Mouse (Mus musculus): ENCODE data around the gene Nr6a1. TPM values are rescaled to one million over a fixed set of nuclear protein-coding genes. Genes with fewer than 3 reads are reported as not detected.
A peak's percentile ranks its signal among the peaks of the same experiment; 100 is the strongest.

Gene Nr6a1
- polyA plus RNA-seq, 1 experiment from 2014 or later, result 0.51 TPM

DNA sequence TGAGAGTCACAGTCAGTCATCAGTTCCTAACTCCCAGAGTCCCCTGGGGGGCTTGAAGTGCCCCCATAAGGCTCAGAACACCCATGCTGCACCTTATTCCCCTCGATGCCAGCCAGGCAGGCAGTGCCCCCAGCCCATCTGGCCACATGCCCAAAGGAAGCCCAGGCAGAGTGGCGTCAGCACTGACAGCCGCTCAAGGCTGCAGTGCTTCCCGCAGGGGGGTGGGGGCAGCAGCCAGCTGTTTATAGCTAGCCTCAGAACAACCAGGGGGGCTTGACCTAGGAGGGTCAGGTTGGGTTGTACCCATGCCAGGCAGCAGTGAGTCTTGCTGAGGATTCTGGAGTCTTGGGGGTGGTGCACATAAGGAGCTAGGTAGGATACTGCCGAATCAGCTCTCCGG lies 220.8 kb downstream of the Nr6a1 start:
- Histone ChIP-seq H3K4me1 (replicated peaks; ENCODE audit: insufficient read depth, low read length) (peaks cover 17% of the 10 kb centered on the region; the same call in 1 of the 2 replicates), H3K27ac (no peak overlapping the region), H3K36me3 (ENCODE audit: insufficient read depth, low read length) (no peaks in the 10 kb centered on the region), H3K9me3 (replicated peaks; ENCODE audit: low read length) (no peaks in the 10 kb centered on the region), H3K4me3 (replicated peaks; ENCODE audit: low read depth, low read length) (no peak overlapping the region), H3K9ac (ENCODE audit: low read depth, low read length) (no peak overlapping the region), H3K27me3 (ENCODE audit: insufficient read depth, low read length) (peaks cover 44% of the 10 kb centered on the region), H3K4me2 (ENCODE audit: low read length) (no peak overlapping the region)
- TF ChIP-seq CTCF (IDR thresholded peaks at IDR 0.05; ENCODE audit: low read depth), result no peak
- DNase-seq (ENCODE audit: low spot score), result no peak
- no peak for ATAC-seq (replicated peaks; ENCODE audit: low FRiP score, low read depth)
- WGBS, result 32% methylated on average over 6 of the region's 6 CpGs

DNA sequence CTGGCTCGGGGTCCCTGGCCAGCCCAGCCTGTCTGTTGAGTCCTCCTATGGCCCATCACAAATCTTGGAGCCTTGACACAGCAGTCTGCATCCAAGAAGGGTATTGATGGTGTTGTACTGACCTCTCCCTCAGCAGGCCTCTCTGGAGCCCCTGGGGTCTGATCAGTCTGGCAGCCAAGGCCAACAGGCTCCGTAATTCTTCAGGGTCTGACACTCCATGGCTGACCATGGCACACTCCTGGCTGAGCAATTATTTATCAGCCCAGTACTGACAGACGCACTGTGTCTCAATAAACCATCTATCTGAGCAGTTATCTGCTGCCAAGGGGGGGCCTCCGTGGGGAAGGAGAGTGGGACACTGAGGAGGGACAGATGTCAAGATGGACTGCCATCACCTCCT lies 222.5 kb downstream of the Nr6a1 start:
- Histone ChIP-seq H3K9me3 (replicated peaks; ENCODE audit: low read length) (no peaks in the 10 kb centered on the region), H3K4me2 (ENCODE audit: low read length) (no peak overlapping the region), H3K27ac (no peak overlapping the region), H3K9ac (ENCODE audit: low read depth, low read length) (no peak overlapping the region), H3K4me3 (replicated peaks; ENCODE audit: low read depth, low read length) (no peak overlapping the region), H3K27me3 (ENCODE audit: insufficient read depth, low read length) (peaks cover 29% of the 10 kb centered on the region), H3K36me3 (ENCODE audit: insufficient read depth, low read length) (no peaks in the 10 kb centered on the region), H3K4me1 (replicated peaks; ENCODE audit: insufficient read depth, low read length) (peaks cover 1% of the 10 kb centered on the region; the same call in 1 of the 2 replicates)
- WGBS, result 42% methylated on average over 4 of the region's 4 CpGs
- DNase-seq (ENCODE audit: low spot score) (no peak), ATAC-seq (replicated peaks; ENCODE audit: low FRiP score, low read depth) (no peak)
- no peak for TF ChIP-seq CTCF (IDR thresholded peaks at IDR 0.05; ENCODE audit: low read depth)

DNA sequence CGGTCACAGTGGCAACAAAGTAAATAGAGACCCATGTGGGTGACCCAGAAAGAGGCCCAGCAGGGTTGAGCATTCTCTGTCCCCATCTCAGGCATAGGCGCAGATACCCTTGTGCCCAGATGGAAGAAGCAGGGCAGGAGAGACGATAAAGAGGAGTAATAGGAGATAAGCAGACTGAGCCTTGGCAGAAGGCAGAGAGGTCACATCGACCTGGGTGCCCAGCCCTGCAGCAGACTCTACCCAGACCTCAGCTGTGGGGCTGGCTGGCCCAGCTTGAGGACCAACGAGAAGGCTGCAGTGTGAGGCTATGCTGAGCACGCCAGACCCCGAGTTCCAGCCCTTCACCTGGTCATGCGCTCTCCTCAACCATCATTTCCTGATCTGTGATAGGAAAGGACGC lies 223.2 kb downstream of the Nr6a1 start:
- Histone ChIP-seq H3K27ac (no peak overlapping the region), H3K4me3 (replicated peaks; ENCODE audit: low read depth, low read length) (no peak overlapping the region), H3K4me1 (replicated peaks; ENCODE audit: insufficient read depth, low read length) (no peaks in the 10 kb centered on the region), H3K9ac (ENCODE audit: low read depth, low read length) (no peak overlapping the region), H3K4me2 (ENCODE audit: low read length) (no peak overlapping the region), H3K9me3 (replicated peaks; ENCODE audit: low read length) (no peaks in the 10 kb centered on the region), H3K27me3 (ENCODE audit: insufficient read depth, low read length) (peaks cover 22% of the 10 kb centered on the region), H3K36me3 (ENCODE audit: insufficient read depth, low read length) (no peaks in the 10 kb centered on the region)
- DNase-seq (ENCODE audit: low spot score) (no peak), ATAC-seq (replicated peaks; ENCODE audit: low FRiP score, low read depth) (no peak)
- WGBS, result 79% methylated on average over 9 of the region's 9 CpGs
- no peak for TF ChIP-seq CTCF (IDR thresholded peaks at IDR 0.05; ENCODE audit: low read depth)

DNA sequence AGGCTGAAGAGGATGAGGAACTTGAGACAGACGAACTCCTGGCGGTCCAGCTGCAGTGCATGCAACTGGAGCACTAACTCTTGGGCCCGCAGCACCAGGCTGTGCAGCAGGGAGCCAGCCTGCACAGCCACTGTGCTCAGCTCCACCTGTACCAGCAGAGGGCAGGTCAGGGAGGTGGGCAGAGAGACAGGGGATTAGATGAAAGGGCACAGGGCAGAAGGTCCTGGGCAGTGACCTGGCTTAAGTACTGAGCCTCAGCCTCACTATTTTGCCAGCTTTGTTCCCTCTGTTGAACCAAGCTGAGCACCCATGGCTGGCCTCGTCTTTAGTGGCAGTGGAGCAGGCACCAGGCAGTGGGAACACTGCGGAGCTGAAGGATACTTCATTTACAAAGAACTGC lies 227.3 kb downstream of the Nr6a1 start:
- TF ChIP-seq CTCF (IDR thresholded peaks at IDR 0.05; ENCODE audit: low read depth), result peak; percentile 28; the same call in 1 of the 2 replicates
- H3K36me3 ChIP-seq (ENCODE audit: insufficient read depth, low read length), result no peaks in the 10 kb centered on the region
- H3K9ac ChIP-seq (ENCODE audit: low read depth, low read length), result no peak overlapping the region
- H3K4me3 ChIP-seq (replicated peaks; ENCODE audit: low read depth, low read length), result no peak overlapping the region
- no peaks in the 10 kb centered on the region for H3K9me3 ChIP-seq (replicated peaks; ENCODE audit: low read length)
- DNase-seq (ENCODE audit: low spot score), result no peak
- no peak overlapping the region for H3K4me2 ChIP-seq (ENCODE audit: low read length)
- H3K27me3 ChIP-seq (ENCODE audit: insufficient read depth, low read length), result no peaks in the 10 kb centered on the region
- H3K4me1 ChIP-seq (replicated peaks; ENCODE audit: insufficient read depth, low read length), result no peaks in the 10 kb centered on the region
- WGBS, result 57% methylated on average over 5 of the region's 5 CpGs
- no peak for ATAC-seq (replicated peaks; ENCODE audit: low FRiP score, low read depth)
- no peak overlapping the region for H3K27ac ChIP-seq

DNA sequence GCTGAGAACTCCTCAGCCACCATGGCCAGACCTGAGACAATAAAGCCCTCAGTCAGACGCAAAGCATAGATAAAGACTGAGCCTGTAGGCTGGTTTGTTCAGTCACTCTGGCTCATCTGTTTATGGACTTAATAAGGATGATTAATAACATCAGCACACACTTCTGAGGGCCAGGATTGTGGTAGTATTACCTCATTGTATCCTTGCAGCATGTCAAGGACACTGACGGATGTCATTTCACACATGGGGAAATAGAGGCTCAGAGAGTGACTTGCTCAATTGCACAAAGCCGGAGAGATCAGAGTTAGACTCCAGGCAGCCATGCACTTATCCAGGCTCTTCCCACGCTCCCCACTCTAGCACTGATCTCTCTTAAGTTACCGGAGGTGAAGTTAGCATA lies 228.9 kb downstream of the Nr6a1 start:
- Histone ChIP-seq H3K9ac (ENCODE audit: low read depth, low read length) (no peak overlapping the region), H3K27ac (no peak overlapping the region), H3K27me3 (ENCODE audit: insufficient read depth, low read length) (no peaks in the 10 kb centered on the region), H3K4me1 (replicated peaks; ENCODE audit: insufficient read depth, low read length) (no peaks in the 10 kb centered on the region), H3K36me3 (ENCODE audit: insufficient read depth, low read length) (no peaks in the 10 kb centered on the region), H3K4me2 (ENCODE audit: low read length) (no peak overlapping the region), H3K4me3 (replicated peaks; ENCODE audit: low read depth, low read length) (no peak overlapping the region), H3K9me3 (replicated peaks; ENCODE audit: low read length) (no peaks in the 10 kb centered on the region)
- WGBS, result 83% methylated on average over 5 of the region's 5 CpGs
- no peak for ATAC-seq (replicated peaks; ENCODE audit: low FRiP score, low read depth)
- no peak for DNase-seq (ENCODE audit: low spot score)
- no peak for TF ChIP-seq CTCF (IDR thresholded peaks at IDR 0.05; ENCODE audit: low read depth)

DNA sequence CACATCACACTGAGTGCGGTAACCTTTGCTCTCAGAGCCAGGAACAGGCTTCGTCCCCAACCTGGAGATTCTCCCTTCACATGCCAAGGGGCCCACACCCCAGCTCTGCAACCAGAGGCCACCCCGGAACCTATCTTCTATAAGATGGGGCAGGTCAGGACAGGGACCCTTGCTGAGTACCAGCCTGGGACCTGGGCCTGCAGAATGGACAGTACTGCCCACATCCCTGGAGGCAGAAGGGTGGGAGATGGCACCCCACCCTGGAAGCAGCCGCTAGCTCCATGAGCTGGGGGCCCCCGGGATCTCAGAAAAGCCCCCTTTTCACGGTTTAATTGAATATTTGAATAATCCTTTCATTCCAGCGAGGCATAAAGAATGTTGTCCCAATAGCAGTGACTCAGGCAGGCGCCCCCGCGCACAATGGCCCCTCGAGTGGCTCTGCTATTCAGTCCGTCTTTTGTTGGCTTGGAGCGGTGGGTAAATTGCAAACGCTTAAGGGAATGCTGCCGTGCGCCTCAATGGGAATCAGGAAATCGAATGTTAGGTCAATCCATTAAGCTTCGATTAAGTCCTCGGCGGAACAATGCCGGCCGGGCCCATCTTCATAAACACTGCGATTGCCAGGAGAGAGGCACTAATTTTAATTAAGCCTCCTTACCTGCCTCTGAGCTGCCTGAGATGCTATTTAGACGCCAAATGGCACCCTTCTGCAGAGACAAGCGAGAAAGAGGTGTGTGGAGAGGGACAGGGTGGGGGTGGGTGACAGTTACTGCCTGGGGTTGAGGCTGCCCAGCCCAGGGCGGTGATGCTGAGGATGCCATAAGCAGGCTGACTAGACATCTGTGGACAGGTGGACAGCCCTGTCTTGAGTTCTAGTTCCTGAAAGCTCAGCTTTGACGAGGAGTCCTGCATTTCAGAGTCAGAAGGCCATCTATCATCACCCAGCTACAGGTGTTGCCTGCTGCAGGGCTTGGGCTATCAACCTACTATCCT lies 230.1 kb downstream of the Nr6a1 start:
- H3K4me3 ChIP-seq (replicated peaks; ENCODE audit: low read depth, low read length), result no peak overlapping the region
- no peaks in the 10 kb centered on the region for H3K4me1 ChIP-seq (replicated peaks; ENCODE audit: insufficient read depth, low read length)
- no peaks in the 10 kb centered on the region for H3K36me3 ChIP-seq (ENCODE audit: insufficient read depth, low read length)
- WGBS, result 65% methylated on average over 27 of the region's 27 CpGs
- ATAC-seq (replicated peaks; ENCODE audit: low FRiP score, low read depth) (no peak), DNase-seq (ENCODE audit: low spot score) (no peak)
- no peak for TF ChIP-seq CTCF (IDR thresholded peaks at IDR 0.05; ENCODE audit: low read depth)
- no peak overlapping the region for H3K27ac ChIP-seq
- no peaks in the 10 kb centered on the region for H3K9me3 ChIP-seq (replicated peaks; ENCODE audit: low read length)
- no peaks in the 10 kb centered on the region for H3K27me3 ChIP-seq (ENCODE audit: insufficient read depth, low read length)
- H3K9ac ChIP-seq (ENCODE audit: low read depth, low read length), result no peak overlapping the region
- H3K4me2 ChIP-seq (ENCODE audit: low read length), result no peak overlapping the region

Measured in kidney, postnatal 0 days (tissue).